Mouse (Mus musculus) liver, embryonic 16.5 days (tissue): ENCODE results near the gene BC049352. TPM values are rescaled to one million over a fixed set of nuclear protein-coding genes. Genes with fewer than 3 reads are reported as not detected.
A peak's percentile ranks its signal among the peaks of the same experiment; 100 is the strongest.

ENCODE experiments used
- ATAC-seq: fragments of 200-750 bp; cut with Nextera tagmentation; 2 replicates; pipeline ENCODE4 v1.8.0; 2017; ENCODE audit warnings: low read depth, mild to moderate bottlenecking, moderate number of reproducible peaks, moderate library complexity
- H3K27ac ChIP-seq: fragments of 300-500 bp; sonication (generic); 2 replicates; pipeline ENCODE4 v1.5.1; 2014; ENCODE audit warnings: mild to moderate bottlenecking, low read length
- H3K27me3 ChIP-seq: fragments of 300-500 bp; sonication (generic); 2 replicates; pipeline ENCODE4 v1.6.1; 2014; ENCODE audit warnings: low read depth, low read length, mixed read lengths; ENCODE audit not compliant: control insufficient read depth, insufficient read depth
- H3K36me3 ChIP-seq: fragments of 300-500 bp; sonication (generic); 2 replicates; pipeline ENCODE4 v1.6.1; 2014; ENCODE audit warnings: mild to moderate bottlenecking; ENCODE audit not compliant: control insufficient read depth, insufficient read depth
- H3K4me1 ChIP-seq: fragments of 300-500 bp; sonication (generic); 2 replicates; pipeline ENCODE4 v1.6.1; 2014; ENCODE audit warnings: low read depth, low read length, mixed read lengths; ENCODE audit not compliant: control insufficient read depth
- H3K4me2 ChIP-seq: fragments of 300-500 bp; sonication (generic); 2 replicates; pipeline ENCODE4 v1.6.1; 2014; ENCODE audit warnings: low read depth, low read length, mixed read lengths
- H3K4me3 ChIP-seq: fragments of 300-500 bp; sonication (generic); 2 replicates; pipeline ENCODE4 v1.5.1; 2014; ENCODE audit warnings: low read depth, mild to moderate bottlenecking, low read length
- H3K9ac ChIP-seq: fragments of 300-500 bp; sonication (generic); 2 replicates; pipeline ENCODE4 v1.6.1; 2014; ENCODE audit warnings: low read depth, low read length
- H3K9me3 ChIP-seq: fragments of 300-500 bp; sonication (generic); replicated peaks from 2 replicates; pipeline ENCODE4 v1.6.1; 2016; ENCODE audit warnings: low read length; ENCODE audit not compliant: control insufficient read depth
- WGBS: fragments of 180-500 bp; shearing (Covaris S2); extraction: QIAGEN DNeasy Blood & Tissue Kit; methylation state at CpG from one replicate; pipeline ENCODE4 v1.1.7; 2014; ENCODE audit not compliant: insufficient replicate concordance; 5-methylcytosine and 5-hydroxymethylcytosine counted together
- polyA plus RNA-seq: library from polyadenylated mRNA; unstranded; fragments of >200 nt; fragmentation: Nextera tagmentation; extraction: Ambion mirVana; gene quantifications from 2 replicates; pipeline ENCODE4 v1.2.1, GENCODE M21; 2015

Gene BC049352
- polyA plus RNA-seq, 1 experiment from 2014 or later = 0.05 TPM

DNA sequence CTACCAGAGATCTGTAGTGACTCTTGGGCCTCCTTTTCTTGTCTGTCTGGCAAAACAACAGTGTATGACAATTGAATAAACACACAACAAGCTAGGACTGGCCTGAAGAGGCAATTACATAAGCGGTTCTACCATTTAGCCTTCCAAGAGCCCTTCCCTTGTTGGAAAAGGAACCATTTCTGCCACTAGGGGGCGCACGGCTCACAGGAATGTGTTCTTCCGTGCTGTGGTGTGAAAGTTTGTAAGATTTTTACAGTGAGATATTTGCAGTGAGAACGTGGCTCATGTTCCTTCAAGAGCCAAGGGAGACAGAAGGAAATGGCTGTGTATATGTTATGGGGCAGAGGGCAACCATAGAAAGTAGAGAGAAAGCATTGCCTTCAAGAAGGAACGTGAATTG is 39.8 kb downstream of the BC049352 start:
- no peak for ATAC-seq
- H3K9ac ChIP-seq = no peak overlapping the region
- no peaks in the 10 kb centered on the region for H3K4me1 ChIP-seq
- H3K4me2 ChIP-seq = no peak overlapping the region
- no peak overlapping the region for H3K27ac ChIP-seq
- WGBS = 10% methylated on average over 6 of the region's 6 CpGs
- no peaks in the 10 kb centered on the region for H3K27me3 ChIP-seq
- no peaks in the 10 kb centered on the region for H3K36me3 ChIP-seq
- no peak overlapping the region for H3K4me3 ChIP-seq
- H3K9me3 ChIP-seq = no peaks in the 10 kb centered on the region

- H3K9ac ChIP-seq = no peak overlapping the region
- H3K9me3 ChIP-seq = no peaks in the 10 kb centered on the region
- H3K27me3 ChIP-seq = no peaks in the 10 kb centered on the region
- no peak overlapping the region for H3K4me3 ChIP-seq
- H3K27ac ChIP-seq = no peak overlapping the region
- ATAC-seq = no peak
- H3K36me3 ChIP-seq = no peaks in the 10 kb centered on the region
- no peaks in the 10 kb centered on the region for H3K4me1 ChIP-seq
- 46% methylated on average over 8 of the region's 8 CpGs for WGBS
- H3K4me2 ChIP-seq = no peak overlapping the region
These were observed 47.6 kb downstream of the BC049352 start for GRCm38 (mm10) chr9:45229359-45229758.

GRCm38 (mm10) chr9:45235668-45236227 is 53.9 kb downstream of the BC049352 start:
- Histone ChIP-seq H3K4me1 (no peaks in the 10 kb centered on the region), H3K9me3 (no peaks in the 10 kb centered on the region), H3K36me3 (no peaks in the 10 kb centered on the region), H3K9ac (no peak overlapping the region), H3K27me3 (no peaks in the 10 kb centered on the region), H3K27ac (no peak overlapping the region), H3K4me2 (no peak overlapping the region), H3K4me3 (no peak overlapping the region)
- no peak for ATAC-seq
- 32% methylated on average over 6 of the region's 6 CpGs for WGBS

- Histone ChIP-seq H3K4me1 (no peaks in the 10 kb centered on the region), H3K9me3 (no peaks in the 10 kb centered on the region), H3K9ac (no peak overlapping the region), H3K36me3 (no peaks in the 10 kb centered on the region), H3K27ac (no peak overlapping the region), H3K4me3 (no peak overlapping the region), H3K27me3 (no peaks in the 10 kb centered on the region), H3K4me2 (no peak overlapping the region)
- no peak for ATAC-seq
- WGBS = 52% methylated on average over 7 of the region's 7 CpGs
These were observed 54.9 kb downstream of the BC049352 start for GRCm38 (mm10) chr9:45236744-45237143.

- Histone ChIP-seq H3K27me3 (no peaks in the 10 kb centered on the region), H3K4me1 (no peaks in the 10 kb centered on the region; the same call in 1 of the 2 replicates), H3K4me3 (no peak overlapping the region), H3K4me2 (no peak overlapping the region), H3K27ac (0 out of 2 replicates have a peak overlapping the region, but pooled peaks have one; percentile 34), H3K36me3 (no peaks in the 10 kb centered on the region), H3K9ac (no peak overlapping the region), H3K9me3 (no peaks in the 10 kb centered on the region)
- ATAC-seq = no peak
- WGBS = 34% methylated on average over 5 of the region's 5 CpGs
These were observed 59.6 kb downstream of the BC049352 start for GRCm38 (mm10) chr9:45241397-45241796.

DNA sequence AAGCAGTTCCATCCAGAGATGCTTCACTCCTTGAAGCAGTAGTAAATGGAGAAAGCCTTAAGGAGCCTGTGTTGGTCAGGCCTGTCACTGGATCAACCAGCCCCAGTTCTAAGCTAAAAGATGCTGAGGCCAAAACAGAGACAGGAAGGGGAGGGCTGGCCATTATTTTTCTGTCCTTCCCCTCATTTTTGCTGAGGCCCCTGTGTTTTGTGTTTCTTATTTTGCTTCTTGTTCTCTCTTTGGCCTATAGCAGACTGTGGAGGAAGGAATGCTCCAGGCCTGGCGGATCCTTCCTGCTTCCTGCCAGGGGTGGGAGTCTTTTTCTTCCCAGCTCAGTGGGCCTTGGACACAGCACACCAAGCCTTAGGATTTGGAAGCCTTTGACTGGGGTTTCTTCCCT is 63.6 kb downstream of the BC049352 start:
- H3K27ac ChIP-seq = peak overlapping the region; percentile 43
- H3K36me3 ChIP-seq = no peaks in the 10 kb centered on the region
- no peak overlapping the region for H3K9ac ChIP-seq
- no peak overlapping the region for H3K4me3 ChIP-seq
- 44% methylated on average over 1 of the region's 1 CpGs for WGBS
- H3K4me1 ChIP-seq = no peaks in the 10 kb centered on the region; the same call in 1 of the 2 replicates
- no peak for ATAC-seq
- H3K9me3 ChIP-seq = no peaks in the 10 kb centered on the region
- no peak overlapping the region for H3K4me2 ChIP-seq
- no peaks in the 10 kb centered on the region for H3K27me3 ChIP-seq

GRCm38 (mm10) chr9:45246060-45246459 is 64.3 kb downstream of the BC049352 start:
- Histone ChIP-seq H3K27ac (peak overlapping the region; percentile 52; the same call in 1 of the 2 replicates), H3K4me2 (no peak overlapping the region), H3K36me3 (no peaks in the 10 kb centered on the region), H3K4me3 (no peak overlapping the region), H3K4me1 (no peaks in the 10 kb centered on the region; the same call in 1 of the 2 replicates), H3K27me3 (no peaks in the 10 kb centered on the region), H3K9me3 (no peaks in the 10 kb centered on the region), H3K9ac (no peak overlapping the region)
- 36% methylated on average over 6 of the region's 6 CpGs for WGBS
- peak; percentile 47; the same call in 1 of the 2 replicates for ATAC-seq

DNA sequence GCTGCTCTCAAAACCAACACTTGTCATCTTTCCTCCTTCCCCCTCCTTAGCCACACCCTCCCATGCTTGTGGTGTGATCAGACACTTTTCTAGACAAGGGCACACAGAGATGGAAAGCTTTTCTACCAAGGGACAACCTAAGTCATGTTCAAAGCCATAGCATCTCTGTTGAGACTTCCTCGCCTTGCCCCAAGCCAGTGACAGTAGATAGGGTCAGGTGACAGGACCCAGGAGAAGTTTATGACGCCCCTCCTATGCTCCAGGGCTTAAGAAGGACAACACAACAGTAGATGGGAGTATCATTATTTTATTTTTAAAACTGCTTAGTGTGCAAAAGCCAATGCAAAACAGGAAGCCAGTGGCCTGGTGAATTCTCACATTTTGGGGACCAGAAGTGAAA is 65.7 kb downstream of the BC049352 start:
- H3K27ac ChIP-seq = no peak overlapping the region
- WGBS = 36% methylated on average over 2 of the region's 2 CpGs

DNA sequence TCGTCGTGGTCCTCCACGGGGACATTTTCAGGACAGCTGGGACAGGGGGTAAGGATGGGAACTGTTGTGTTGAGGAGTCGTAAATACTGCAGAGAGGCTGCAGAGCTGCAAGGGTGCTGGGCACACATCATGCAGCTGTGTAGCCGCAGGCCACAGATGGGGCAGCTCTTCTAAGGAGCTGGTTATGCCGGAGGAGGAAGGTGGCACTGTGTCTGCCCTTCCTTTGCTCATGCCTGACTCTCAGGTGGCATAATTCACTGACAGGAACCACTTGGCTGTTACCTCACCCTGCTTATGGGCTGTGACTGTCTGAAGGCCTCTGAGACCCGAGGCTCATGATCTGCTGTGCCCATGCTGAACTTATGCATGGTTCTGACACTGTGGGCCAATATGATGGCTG is 68.5 kb downstream of the BC049352 start:
- ATAC-seq = no peak
- H3K4me3 ChIP-seq = no peak overlapping the region
- WGBS = 62% methylated on average over 7 of the region's 7 CpGs
- H3K27ac ChIP-seq = no peak overlapping the region
- no peak overlapping the region for H3K9ac ChIP-seq
- H3K9me3 ChIP-seq = no peaks in the 10 kb centered on the region
- no peaks in the 10 kb centered on the region for H3K36me3 ChIP-seq
- H3K27me3 ChIP-seq = no peaks in the 10 kb centered on the region
- H3K4me2 ChIP-seq = no peak overlapping the region
- H3K4me1 ChIP-seq = no peaks in the 10 kb centered on the region; the same call in 1 of the 2 replicates

More for the DNA sequence above, 65.7 kb downstream of the BC049352 start:
- no peaks in the 10 kb centered on the region for H3K9me3 ChIP-seq
- H3K4me2 ChIP-seq = no peak overlapping the region
- H3K27me3 ChIP-seq = no peaks in the 10 kb centered on the region
- H3K36me3 ChIP-seq = no peaks in the 10 kb centered on the region
- ATAC-seq = no peak
- no peaks in the 10 kb centered on the region; the same call in 1 of the 2 replicates for H3K4me1 ChIP-seq
- H3K9ac ChIP-seq = no peak overlapping the region
- no peak overlapping the region for H3K4me3 ChIP-seq
